Mouse (Mus musculus) R1 (cell line): ENCODE measurements around the gene Nmrk1.
A peak's percentile ranks its signal among the peaks of the same experiment; 100 is the strongest.

ENCODE experiments used
- DNase-seq: peaks from one replicate; pipeline ENCODE4 v3.0.0-alpha.2; 2018; ENCODE audit warnings: low read depth, low spot score

The Nmrk1 gene

DNA sequence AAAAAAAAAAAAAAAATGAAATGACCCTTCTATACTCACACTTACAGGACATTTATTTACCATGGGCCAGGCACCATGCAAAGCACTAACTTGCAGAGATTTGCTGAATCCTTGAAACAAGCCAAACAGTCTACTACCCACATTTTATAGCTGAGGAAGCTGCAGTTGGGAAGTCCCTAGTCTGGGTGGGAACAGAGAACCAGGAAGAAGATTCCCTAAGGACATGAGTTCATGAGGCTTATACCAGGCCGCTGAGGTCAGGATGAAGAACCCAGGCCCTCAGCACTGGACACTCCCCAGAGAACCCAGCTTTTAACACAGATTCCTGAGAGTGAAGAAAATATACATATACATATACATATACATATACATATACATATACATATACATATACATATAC, 14.2 kb upstream of the Nmrk1 start:
- DNase-seq, result no peak

DNA sequence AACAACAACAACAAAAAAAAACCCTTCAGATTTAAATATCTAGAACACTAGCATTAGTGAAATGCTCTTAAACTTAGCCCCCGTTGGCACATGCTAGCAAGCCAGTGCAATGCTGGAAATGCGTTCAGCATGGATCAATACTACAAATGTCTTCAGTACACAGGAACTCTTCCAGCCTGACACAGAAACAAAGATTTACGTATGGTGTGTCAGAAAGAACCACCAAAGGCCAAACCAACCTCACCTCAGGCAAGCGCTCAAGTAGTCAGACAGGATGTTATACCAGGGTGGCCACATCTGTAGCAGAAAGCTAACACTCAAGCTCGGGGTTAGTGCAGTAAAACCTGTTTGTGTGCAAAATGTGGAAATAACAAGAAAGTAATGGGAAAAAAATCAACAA, 12.7 kb upstream of the Nmrk1 start:
- no peak for DNase-seq

DNA sequence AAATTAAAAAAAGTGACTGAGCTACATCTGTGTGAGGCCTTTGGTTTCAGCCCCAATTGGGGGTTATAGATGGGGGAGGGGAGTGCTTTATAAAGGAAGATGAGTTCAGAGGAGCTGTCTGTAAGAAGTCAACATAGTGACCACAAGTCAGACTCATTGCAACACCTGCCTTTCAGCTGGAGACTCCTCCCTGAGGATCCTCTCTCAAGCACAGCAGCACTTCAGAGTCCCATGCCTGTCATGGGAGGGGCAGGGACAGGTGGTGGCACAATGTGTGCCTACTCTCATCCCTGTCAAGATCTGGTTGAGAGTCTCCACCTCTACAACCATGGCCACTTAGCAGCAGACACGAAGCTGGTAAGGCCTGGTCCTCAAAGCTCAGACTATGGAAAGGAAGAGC, 12.1 kb upstream of the Nmrk1 start:
- no peak for DNase-seq

DNA sequence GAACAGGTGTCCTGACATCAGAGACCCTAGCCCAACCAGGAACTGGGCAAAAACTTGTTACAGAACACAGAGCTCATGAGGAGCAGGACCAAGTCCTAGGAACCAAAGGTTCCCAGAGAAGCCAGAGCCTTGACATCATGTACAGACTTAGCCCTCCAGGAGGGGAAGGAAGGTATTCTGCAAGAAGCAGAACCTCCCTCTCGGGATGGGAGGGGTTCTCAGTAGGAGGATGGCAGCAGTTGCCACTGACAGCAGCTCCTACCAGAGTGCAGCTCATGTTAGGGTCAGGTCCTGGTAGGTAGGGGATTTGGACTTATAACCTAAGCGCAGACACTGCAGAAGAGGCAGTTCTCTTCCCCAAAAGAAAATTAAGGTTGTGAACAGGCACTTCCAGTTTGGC, 7.9 kb upstream of the Nmrk1 start:
- no peak for DNase-seq

DNA sequence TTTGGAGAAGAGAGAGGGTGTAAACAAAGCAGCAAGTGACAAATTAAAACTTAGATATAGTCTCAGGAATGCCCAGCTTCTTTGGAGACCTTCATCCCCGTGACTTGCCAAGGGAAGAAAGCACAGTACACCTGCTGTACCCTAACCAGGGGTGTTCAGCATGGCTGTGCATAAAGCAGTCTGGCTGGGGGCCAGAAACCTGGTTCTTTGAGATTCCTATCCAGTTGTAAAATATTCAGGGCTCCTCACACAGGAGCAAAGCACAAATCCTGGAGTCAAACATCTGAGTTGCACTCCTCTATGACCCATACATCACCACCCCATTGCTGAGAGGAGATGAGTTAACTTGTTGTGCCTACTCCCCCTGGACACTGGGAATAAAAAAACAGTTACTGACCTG, 2.2 kb upstream of the Nmrk1 start:
- no peak for DNase-seq

DNA sequence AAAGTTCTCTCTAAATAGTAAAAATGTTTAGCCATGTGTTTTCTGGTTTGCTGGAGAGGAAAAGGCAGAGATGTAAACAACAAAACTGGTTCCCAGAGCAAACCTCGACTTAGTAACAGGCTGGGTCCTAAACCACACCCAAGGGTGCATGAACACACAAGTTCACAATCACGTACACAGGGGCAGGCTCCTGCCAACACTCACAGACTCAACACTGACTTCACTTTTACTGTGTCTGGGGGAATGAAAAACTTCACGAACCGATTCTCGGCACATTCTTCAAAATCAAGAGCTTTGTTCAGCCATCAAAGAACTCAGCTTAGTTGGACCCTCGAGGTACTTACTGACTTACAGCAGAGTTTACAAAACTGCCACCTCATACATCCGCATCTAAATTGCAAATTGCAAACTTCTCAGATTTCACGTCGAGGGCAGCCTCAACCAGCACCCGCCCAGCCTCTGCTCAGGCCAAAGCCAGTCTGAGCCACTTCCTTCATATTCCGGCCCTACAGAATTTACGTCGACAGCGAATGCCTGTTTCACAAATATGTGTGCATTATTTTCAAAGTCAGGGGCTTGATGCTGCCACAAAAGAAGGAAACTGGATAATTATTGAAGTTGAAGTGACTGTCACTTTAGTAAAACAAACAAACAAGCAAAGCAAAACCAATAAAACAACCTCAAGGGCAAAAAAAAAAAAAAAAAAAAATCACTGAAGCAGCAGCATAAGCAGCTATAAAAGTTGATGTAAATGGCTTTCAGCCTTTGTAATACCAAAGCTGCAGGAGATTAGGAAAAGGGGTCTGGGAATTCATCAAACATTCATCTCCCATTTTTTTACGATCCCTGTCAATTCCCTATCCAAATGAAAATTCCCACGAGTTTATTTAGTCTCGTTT, 1.3 kb upstream of the Nmrk1 start:
- peak; percentile 80 for DNase-seq

DNA sequence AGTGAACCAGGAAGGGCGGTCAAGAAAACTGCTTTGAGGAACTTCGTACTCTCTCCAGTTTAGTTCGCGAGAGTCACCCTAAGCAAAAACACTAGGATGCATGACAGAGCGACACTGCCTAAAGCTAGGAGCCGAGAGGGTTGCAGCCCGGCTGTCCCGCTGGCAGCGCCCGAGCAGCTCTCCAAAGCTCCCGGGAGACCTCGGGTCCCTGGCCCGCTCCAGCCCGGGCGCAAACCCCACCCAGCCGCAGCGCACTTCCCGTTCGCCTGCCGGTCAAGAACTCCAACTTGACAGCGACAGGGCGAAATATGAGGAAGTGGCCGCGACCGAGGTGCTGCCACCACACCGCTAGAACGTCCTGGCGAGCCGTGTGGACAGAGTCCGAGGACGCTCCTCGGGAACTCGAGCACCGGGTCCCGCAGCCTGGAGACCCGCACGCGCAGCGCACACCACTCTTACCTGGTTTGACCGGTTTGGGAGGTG, 548 bp upstream of the Nmrk1 start:
- DNase-seq, result no peak

DNA sequence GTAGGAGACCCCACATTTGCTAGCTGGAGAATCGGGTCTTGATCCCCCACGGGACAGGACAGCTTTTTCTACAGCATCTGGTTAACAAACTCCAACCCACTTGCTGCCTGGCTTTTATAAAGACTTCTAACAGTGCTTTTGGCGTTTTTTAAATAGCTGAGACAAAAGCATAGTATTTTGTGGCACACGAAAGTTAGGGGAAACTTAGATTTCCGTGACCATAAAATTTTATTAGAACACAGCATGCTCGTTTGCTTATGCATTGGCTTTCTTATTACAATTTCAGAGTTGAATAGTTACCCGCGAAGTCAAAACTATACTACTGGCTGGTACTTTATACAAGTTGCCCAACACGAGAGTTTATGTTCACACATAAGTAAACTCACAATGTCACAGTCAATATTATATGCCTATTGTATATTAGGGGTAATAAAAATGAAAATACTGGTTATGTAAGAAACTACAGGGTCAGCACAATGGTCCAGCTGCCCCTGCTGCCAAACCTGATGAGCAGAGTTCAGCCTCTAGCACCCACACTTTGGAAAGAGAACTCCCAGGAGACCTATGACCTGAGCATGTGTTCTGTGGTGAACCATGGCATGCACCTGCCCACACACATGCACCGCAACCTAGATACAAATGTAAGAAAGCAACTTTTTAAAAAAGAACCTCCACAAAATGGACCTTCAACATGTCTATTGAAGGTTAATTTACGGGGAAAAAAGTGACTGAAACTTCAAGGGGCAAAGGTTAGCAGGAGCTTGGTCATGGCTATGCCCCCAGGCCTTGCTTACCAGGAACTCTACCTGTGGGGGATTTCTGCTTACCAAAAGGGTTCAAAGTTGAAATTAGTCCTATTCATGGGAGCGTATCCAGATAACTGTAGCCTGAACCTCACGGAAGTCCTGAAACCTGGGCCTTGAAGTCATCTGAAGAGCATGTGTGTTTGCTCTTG, 758 bp downstream of the Nmrk1 start:
- DNase-seq, result no peak

DNA sequence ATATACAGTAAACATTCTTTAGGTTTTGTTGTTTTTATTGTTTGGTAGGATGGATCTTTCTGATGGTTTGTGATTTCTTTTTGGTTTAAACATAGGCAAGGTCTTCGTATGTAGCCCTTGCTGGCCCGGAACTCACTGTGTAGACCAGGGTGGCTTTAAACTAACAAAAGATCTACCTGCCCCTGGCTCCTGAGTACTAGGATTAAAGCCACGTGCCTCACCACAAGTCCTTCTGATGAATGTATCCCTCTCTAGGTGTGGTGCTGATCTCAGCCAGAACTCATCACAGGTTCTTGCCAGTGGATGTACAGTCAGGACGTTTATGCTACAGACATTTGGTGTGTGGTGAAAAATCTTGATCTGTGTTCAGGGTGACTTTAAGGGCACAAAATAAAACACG, 6.2 kb downstream of the Nmrk1 start:
- DNase-seq, result no peak

DNA sequence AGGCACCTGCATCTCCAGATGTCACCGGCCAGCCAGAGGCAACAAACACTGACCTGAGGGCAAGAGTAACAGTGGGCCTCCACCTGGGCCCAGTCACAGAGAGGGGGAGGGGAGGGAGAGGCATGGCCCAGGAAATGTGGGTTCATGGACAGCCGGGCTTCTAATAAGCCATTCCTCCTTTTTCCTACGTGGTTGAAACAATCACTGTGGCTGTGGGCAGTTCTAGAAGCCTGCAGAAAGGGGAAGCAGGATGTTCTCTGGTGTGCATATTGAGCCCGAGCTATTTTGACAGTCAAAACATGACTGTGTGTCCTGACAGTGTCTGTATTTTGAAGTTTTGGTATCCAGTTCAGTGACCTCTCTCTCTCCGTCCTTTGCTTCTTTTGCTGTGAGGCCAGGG, 7.2 kb downstream of the Nmrk1 start:
- DNase-seq, result no peak

DNA sequence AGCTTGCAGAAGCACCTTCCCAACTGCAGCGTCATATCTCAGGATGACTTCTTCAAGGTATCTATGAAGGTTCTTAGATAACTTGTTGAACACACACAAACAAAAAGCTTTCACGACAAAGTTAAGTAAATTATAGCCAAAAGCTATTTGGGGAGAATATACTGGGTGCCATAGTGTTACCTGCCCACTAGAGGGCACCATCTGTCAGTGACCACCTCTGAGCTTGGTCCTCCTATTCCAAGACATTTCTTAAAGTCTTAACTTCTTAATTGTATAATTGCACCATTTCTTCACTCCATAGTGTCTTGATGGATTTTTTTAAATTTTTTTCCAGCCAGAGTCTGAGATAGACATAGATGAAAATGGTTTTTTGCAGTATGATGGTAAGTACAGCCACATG, 7.8 kb downstream of the Nmrk1 start:
- no peak for DNase-seq

DNA sequence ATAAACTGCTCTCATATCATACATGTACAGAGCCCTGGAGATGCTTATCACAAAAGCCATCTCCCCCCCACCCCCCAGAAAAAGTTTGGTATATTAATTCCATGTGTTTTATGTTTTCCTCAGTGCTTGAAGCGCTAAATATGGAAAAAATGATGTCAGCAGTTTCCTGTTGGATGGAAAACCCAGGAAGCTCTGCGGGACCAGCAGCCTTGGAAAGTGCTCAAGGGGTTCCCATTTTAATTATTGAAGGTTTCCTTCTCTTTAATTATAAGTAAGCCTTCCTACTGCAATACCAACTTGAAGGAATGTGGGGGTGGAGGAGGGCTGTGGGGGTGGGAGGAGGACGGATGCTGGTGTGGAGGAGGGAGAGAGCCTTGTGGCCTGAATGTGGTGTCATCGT, 9.3 kb downstream of the Nmrk1 start:
- DNase-seq, result no peak

DNA sequence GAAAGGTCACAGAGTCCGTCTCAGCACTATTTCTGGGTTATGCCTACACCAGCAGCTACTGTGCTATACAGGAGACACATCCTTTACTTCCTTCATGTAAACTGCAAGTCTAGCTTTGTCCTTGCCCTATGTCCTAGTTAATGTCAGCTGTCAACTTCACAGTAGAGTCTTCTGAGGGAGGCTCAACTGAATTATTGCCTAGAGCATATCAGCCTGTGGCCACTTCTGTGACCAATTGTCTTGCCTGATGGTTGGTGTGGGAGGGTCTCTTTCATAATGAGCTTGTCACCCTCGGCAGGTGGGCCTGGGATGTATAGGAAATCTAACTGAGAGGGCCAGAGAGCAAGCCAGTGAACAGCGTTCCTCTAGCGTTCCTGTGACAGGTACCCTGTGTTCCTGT, 11.7 kb downstream of the Nmrk1 start:
- no peak for DNase-seq

DNA sequence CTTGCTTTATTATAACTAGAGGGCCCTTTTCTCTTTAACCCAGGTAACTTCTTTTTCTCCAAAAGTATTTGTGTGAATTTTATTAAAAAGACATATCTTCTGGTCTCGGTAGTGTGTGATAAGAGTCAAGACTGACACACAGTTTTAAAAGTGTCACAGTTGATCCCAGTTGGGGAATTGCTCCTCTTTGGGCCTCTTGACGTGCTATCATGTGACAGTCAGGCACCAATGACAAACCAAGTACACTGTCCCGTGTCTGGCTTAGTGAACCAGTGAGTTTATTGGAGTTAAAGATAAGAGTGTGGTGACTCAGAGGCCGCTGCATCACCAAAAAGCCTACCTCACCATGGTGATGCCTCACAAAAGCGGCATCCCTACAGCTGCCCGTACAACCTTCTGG, 12.3 kb downstream of the Nmrk1 start:
- no peak for DNase-seq

DNA sequence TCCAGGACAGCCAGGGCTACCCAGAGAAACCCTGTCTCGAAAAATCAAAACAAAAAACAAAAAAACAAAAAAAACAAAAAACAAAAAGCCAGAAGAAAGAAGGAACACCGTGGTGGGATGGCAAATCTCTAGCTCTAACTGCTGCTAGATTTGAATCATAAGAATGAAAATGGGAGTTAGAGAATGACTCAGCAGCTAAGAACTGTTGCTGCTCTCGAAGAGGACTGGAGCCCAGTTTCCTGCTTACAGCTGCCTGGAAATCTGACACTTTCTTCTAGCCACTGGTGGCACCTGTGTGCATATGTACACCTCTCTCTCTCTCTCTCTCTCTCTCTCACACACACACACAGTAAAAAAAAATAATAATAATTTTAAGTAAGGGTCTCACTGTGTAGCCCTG, 14.6 kb downstream of the Nmrk1 start:
- DNase-seq, result no peak

DNA sequence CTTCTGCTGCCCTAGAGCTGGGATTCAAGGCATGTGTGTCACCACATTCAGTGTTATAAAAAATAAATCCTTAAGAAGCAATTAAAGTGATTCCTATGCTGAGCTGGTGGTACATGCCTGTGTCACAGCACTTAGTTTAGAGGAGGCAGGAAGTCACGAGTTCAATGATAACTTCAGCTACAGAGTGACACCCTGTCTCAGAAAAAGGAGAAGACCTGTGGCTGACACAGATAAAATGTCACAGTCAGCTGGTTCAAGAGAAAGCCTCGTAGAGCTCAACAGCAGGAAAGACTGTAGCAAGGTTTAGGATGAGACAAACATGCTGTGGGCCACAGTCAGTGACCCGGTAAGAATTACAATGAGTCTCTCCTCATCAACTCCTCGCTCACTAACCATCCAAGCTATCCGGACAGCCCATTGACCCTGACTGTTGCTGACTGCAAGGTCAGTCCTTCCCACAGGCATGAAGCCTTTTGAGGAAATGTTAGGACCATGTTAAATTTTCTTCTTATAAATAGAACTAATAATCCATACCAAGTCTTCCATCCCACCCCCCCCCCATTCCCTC, 15.2 kb downstream of the Nmrk1 start:
- no peak for DNase-seq

DNA sequence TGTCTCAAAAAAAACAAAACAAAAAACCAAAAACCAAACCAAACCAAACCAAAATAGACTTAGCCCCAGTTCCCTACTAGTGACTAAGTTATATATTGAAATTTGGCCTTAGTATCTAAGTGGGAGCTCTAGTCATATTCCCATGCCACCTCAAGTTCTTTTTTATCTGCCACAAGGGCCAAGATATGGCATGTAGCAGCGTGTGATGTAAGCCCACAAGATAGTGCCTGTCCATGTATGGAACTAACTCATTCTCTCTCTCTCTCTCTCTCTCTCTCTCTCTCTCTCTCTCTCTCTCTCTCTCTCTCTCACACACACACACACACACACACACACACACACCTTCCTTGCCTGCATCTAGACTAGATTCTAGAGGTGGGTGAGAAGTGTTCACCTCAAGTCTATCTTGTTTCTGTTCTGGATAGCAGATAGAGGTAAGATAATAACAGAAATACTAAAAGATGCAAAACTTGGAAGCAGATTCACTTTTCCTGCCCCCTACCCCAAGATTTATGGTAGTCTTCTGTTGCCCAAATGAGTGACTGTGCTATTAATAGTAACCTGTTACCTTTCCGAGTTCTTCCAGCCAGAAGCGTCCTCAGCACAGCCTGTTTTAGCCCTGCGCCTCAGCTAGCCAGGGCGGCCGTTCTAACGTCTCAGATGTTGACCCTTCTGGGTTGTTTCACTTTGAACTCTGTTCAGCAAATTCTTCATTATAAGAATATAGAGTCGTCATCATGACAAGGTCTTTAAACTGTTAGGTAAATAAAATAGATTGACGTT, 16.2 kb downstream of the Nmrk1 start:
- no peak for DNase-seq

DNA sequence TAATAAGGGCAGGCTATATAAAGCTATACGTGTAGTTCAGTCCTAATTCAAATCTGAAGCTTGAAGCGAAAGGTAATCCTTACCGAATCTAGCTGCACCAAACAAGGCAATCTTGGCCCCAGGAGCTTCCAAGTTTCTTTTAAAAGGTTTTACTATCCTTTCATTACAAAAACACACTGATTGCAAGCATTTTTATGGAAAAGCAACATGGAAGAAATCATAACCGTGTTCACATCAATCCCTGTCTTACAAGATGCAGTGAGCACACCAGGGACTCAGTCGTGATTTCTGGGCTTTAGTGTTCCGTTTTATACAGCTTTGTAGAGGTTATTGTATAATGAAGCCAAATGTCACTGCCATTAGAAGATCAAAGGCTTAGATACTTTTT, 16.8 kb downstream of the Nmrk1 start:
- no peak for DNase-seq

DNA sequence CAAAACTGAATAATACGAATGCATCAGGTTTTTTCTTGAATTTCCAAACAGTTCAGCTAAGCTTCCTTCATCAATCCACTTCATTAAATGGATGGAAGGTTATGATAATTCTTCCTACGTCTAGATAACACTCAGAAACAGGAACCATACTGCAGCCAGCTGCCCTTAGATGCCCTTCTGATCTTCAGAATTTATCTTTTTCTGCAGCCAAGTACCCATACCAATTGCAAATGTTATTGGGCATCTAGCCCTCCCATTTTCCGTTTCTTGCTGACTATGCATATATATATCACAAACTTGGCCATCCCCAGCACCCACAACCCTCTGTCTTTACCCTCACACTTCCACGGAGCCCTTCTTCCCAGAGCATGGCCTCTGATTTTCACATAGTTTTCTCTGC, 18.2 kb downstream of the Nmrk1 start:
- no peak for DNase-seq

DNA sequence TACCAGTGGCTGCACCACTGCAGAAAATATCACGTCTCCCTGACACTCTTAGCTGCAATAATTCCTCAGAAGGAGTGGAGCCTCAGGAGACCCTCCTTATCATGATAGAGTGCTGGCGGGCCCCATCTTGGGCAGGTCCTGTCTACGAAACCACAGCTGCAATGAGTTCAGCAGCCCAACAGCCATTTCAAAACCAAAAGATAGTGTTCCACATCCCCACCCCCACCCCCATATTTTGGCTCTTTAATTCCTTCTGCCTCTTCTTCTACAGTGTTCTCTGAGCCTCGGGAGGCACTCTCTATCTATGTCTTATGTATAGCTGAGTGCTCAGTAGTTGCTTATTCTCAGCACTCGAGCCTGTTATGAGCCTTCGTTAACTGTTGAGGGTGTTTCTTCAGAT, 18.7 kb downstream of the Nmrk1 start:
- no peak for DNase-seq

DNA sequence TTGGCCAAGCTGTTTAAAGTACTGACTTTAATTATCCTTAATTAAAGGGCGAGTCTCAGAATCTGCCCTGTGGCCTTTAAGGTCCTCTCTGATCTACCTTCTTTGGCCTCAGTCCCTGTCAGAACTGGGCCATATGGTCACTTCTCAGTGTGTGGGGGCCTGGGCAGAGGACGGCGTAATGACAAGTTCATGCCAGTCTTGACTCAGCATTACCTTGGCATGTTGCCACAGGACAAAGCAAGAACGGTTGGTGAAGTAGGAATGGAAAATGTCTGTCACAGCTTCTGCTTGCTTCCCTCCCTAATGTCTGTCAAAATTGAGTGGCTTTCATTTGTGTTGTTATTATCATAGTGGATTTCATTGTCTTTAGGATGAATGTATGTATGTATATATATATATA, 20.8 kb downstream of the Nmrk1 start:
- no peak for DNase-seq

DNA sequence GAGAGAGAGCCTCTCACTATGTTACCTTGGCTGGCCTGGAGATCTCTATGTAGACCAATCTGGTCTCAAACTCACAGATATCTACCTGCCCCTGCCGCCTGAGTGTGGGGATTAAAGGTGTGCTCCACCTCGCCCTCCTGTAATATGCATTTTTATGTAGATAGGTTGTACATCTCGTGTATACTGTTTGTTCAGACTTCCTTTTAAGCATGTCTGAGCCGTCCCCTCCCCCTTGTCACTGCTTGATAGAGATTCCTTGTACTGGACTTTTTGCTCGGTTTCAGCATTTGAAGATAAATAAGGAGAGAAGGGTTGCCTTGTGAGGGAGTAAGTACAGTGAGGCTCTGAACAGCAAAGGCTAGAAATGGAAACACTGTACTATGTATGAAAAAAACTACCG, 21.3 kb downstream of the Nmrk1 start:
- DNase-seq, result no peak
